Mouse (Mus musculus) limb, embryonic 15.5 days (tissue): ENCODE measurements around the gene Rpa2. TPM values are rescaled to one million over a fixed set of nuclear protein-coding genes. Genes with fewer than 3 reads are reported as not detected.
"Not testable (repeated sequence)": the region's sequence is repeated elsewhere in the genome, so short reads cannot be mapped to it uniquely, and the experiment has no call there.

Source experiments
- ATAC-seq: fragments of 200-750 bp; cut with Nextera tagmentation; 2 replicates; pipeline ENCODE4 v1.8.0; 2017; ENCODE audit warnings: low read depth, moderate TSS enrichment; ENCODE audit not compliant: insufficient number of reproducible peaks, low FRiP score, low TSS enrichment
- H3K27ac ChIP-seq: fragments of 300-500 bp; sonication (generic); 2 replicates; pipeline ENCODE4 v1.5.1; 2015; ENCODE audit warnings: moderate library complexity, mild to moderate bottlenecking, inconsistent platforms
- H3K27me3 ChIP-seq: fragments of 300-500 bp; sonication (generic); 2 replicates; pipeline ENCODE4 v1.6.1; 2015; ENCODE audit warnings: inconsistent platforms
- H3K36me3 ChIP-seq: fragments of 300-500 bp; sonication (generic); 2 replicates; pipeline ENCODE4 v1.6.1; 2015; ENCODE audit warnings: inconsistent platforms
- H3K4me1 ChIP-seq: fragments of 300-500 bp; sonication (generic); 2 replicates; pipeline ENCODE4 v1.6.1; 2015; ENCODE audit warnings: inconsistent platforms
- H3K4me2 ChIP-seq: fragments of 300-500 bp; sonication (generic); 2 replicates; pipeline ENCODE4 v1.6.1; 2015; ENCODE audit warnings: mild to moderate bottlenecking, inconsistent platforms
- H3K4me3 ChIP-seq: fragments of 300-500 bp; sonication (generic); 2 replicates; pipeline ENCODE4 v1.5.1; 2015; ENCODE audit warnings: mild to moderate bottlenecking, inconsistent platforms
- H3K9ac ChIP-seq: fragments of 300-500 bp; sonication (generic); 2 replicates; pipeline ENCODE4 v1.6.1; 2015; ENCODE audit warnings: inconsistent platforms
- H3K9me3 ChIP-seq: fragments of 300-500 bp; sonication (generic); 2 replicates; pipeline ENCODE4 v1.6.1; 2016; ENCODE audit warnings: inconsistent platforms
- WGBS: fragments of 180-500 bp; shearing (Covaris S2); methylation state at CpG from one replicate; pipeline ENCODE4 v1.1.7; 2015; 5-methylcytosine and 5-hydroxymethylcytosine counted together
- polyA plus RNA-seq: library from polyadenylated mRNA; unstranded; fragments of >200 nt; fragmentation: Nextera tagmentation; extraction: Ambion mirVana; gene quantifications from 2 replicates; pipeline ENCODE4 v1.2.1, GENCODE M21; 2015

Rpa2 gene
- polyA plus RNA-seq, 1 experiment from 2014 or later = 105 TPM

DNA sequence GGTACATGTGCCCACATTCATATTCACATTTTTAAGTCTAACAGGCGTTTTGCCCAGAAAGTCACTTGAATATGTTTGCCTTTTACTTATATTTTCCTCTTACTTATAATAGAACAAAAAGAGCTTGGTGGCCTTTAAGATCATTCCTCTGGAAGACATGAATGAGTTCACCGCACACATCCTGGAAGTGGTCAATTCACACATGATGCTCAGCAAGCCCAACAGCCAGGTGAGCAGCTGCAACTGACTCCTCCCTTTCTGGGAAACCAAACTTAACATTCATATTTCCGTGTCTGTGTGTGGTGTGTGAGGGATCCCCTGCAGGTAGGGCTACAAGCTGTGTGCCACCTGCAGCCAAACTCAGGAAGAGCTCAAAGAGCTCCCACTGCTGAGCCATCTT, 6.8 kb downstream of the Rpa2 start:
- Histone ChIP-seq H3K4me1 (no peaks in the 10 kb centered on the region), H3K4me3 (no peak overlapping the region), H3K36me3 (peaks cover 93% of the 10 kb centered on the region), H3K9me3 (no peaks in the 10 kb centered on the region), H3K9ac (no peak overlapping the region), H3K27ac (no peak overlapping the region), H3K27me3 (no peaks in the 10 kb centered on the region), H3K4me2 (no peak overlapping the region)
- 85% methylated on average over 3 of the region's 3 CpGs for WGBS
- ATAC-seq = no peak

GRCm38 (mm10) chr4:132776764-132777163, 8.6 kb downstream of the Rpa2 start:
- Histone ChIP-seq H3K9ac (no peak overlapping the region), H3K27ac (no peak overlapping the region), H3K9me3 (no peaks in the 10 kb centered on the region), H3K4me1 (no peaks in the 10 kb centered on the region), H3K4me2 (no peak overlapping the region), H3K4me3 (no peak overlapping the region), H3K36me3 (peaks cover 77% of the 10 kb centered on the region), H3K27me3 (no peaks in the 10 kb centered on the region)
- 83% methylated on average over 5 of the region's 5 CpGs for WGBS
- no peak for ATAC-seq

GRCm38 (mm10) chr4:132778562-132779201, 10.6 kb downstream of the Rpa2 start:
- peaks cover 58% of the 10 kb centered on the region for H3K36me3 ChIP-seq
- H3K4me2 ChIP-seq = no peak overlapping the region
- H3K4me3 ChIP-seq = no peak overlapping the region
- H3K9ac ChIP-seq = no peak overlapping the region
- H3K4me1 ChIP-seq = no peaks in the 10 kb centered on the region
- no peaks in the 10 kb centered on the region for H3K9me3 ChIP-seq
- no peaks in the 10 kb centered on the region for H3K27me3 ChIP-seq
- ATAC-seq = no peak
- WGBS = 89% methylated on average over 6 of the region's 6 CpGs
- H3K27ac ChIP-seq = no peak overlapping the region

DNA sequence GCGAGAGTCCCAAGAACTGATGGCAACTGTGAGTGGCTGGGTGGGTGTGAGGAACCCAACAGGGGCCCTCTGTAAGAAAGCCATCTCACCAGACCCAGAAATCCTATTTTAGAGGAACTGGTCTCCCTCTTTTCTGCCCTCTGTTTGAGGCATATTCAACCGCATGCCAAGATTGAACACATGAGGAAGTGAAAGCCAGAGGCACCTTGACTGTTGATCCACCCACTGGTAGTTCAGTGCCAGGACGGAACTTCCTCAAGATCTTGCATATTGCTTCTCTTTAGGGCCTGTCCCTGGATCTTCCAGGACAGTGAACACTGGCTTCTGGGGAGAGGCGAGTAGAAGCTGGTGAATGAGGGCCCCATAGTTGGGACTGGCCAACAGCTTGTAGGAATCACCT, 12.2 kb downstream of the Rpa2 start:
- no peak overlapping the region for H3K9ac ChIP-seq
- 82% methylated on average over 4 of the region's 4 CpGs for WGBS
- H3K4me3 ChIP-seq = no peak overlapping the region
- no peaks in the 10 kb centered on the region for H3K9me3 ChIP-seq
- H3K36me3 ChIP-seq = peaks cover 43% of the 10 kb centered on the region
- no peaks in the 10 kb centered on the region for H3K4me1 ChIP-seq
- no peak overlapping the region for H3K4me2 ChIP-seq
- H3K27me3 ChIP-seq = no peaks in the 10 kb centered on the region
- no peak for ATAC-seq
- no peak overlapping the region for H3K27ac ChIP-seq

GRCm38 (mm10) chr4:132783732-132784131, 15.6 kb downstream of the Rpa2 start:
- H3K4me1 ChIP-seq = no peaks in the 10 kb centered on the region
- no peaks in the 10 kb centered on the region for H3K9me3 ChIP-seq
- ATAC-seq = no peak
- no peak overlapping the region for H3K9ac ChIP-seq
- H3K27me3 ChIP-seq = no peaks in the 10 kb centered on the region
- peaks cover 9% of the 10 kb centered on the region for H3K36me3 ChIP-seq
- no peak overlapping the region for H3K27ac ChIP-seq
- no peak overlapping the region for H3K4me3 ChIP-seq
- no peak overlapping the region for H3K4me2 ChIP-seq
- 99% methylated on average over 2 of the region's 2 CpGs for WGBS

- Histone ChIP-seq H3K4me3 (no peak overlapping the region), H3K9me3 (no peaks in the 10 kb centered on the region), H3K4me1 (no peaks in the 10 kb centered on the region), H3K36me3 (no peaks in the 10 kb centered on the region), H3K27ac (no peak overlapping the region), H3K9ac (no peak overlapping the region), H3K4me2 (no peak overlapping the region), H3K27me3 (no peaks in the 10 kb centered on the region)
- 93% methylated on average over 13 of the region's 13 CpGs for WGBS
- no peak for ATAC-seq
Observed at GRCm38 (mm10) chr4:132785228-132785627, 17.1 kb downstream of the Rpa2 start.

DNA sequence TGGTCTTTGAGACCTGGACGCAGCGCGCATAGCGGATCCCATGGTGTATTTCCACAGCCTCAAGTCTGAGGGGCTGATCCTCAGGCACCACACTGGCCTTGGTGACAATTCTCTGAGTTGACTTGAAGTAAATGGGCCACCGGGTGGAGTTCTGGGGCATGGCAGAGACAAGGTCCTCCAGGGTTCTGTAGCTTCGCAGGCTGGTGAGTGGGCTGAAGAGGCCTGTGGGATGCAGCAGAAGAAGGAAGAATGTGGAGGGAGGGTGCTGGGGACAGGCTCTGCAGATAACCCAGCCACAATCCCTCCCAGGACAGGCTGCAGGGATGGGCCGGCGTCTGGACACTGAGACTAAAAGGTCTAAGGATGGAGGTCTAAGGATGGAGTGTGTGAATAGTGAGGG, 21.6 kb downstream of the Rpa2 start:
- H3K27ac ChIP-seq = no peak overlapping the region
- no peak overlapping the region for H3K4me2 ChIP-seq
- 83% methylated on average over 8 of the region's 8 CpGs for WGBS
- no peak overlapping the region for H3K9ac ChIP-seq
- peaks cover 9% of the 10 kb centered on the region for H3K27me3 ChIP-seq
- no peak for ATAC-seq
- H3K36me3 ChIP-seq = no peaks in the 10 kb centered on the region
- no peaks in the 10 kb centered on the region for H3K4me1 ChIP-seq
- H3K9me3 ChIP-seq = no peaks in the 10 kb centered on the region
- H3K4me3 ChIP-seq = no peak overlapping the region

GRCm38 (mm10) chr4:132793322-132794004, 25.3 kb downstream of the Rpa2 start:
- 82% methylated on average over 8 of the region's 9 CpGs for WGBS
- not testable (repeated sequence) for H3K4me3 ChIP-seq

GRCm38 (mm10) chr4:132794028-132794427, 25.9 kb downstream of the Rpa2 start:
- Histone ChIP-seq H3K4me3 (no peak overlapping the region), H3K9ac (no peak overlapping the region), H3K27me3 (peaks cover 20% of the 10 kb centered on the region), H3K4me1 (peaks cover 3% of the 10 kb centered on the region), H3K36me3 (no peaks in the 10 kb centered on the region), H3K9me3 (no peaks in the 10 kb centered on the region), H3K27ac (no peak overlapping the region), H3K4me2 (no peak overlapping the region)
- ATAC-seq = no peak
- 73% methylated on average over 9 of the region's 9 CpGs for WGBS

More at GRCm38 (mm10) chr4:132793322-132794004, 25.3 kb downstream of the Rpa2 start:
- not testable (repeated sequence) for H3K9me3 ChIP-seq, ATAC-seq, H3K4me1 ChIP-seq, H3K9ac ChIP-seq, H3K4me2 ChIP-seq, H3K36me3 ChIP-seq, H3K27ac ChIP-seq
- peaks cover 20% of the 10 kb centered on the region for H3K27me3 ChIP-seq

- Histone ChIP-seq H3K4me3 (no peak overlapping the region), H3K9ac (no peak overlapping the region), H3K27me3 (peaks cover 20% of the 10 kb centered on the region), H3K36me3 (no peaks in the 10 kb centered on the region), H3K4me2 (no peak overlapping the region), H3K9me3 (no peaks in the 10 kb centered on the region), H3K4me1 (peaks cover 3% of the 10 kb centered on the region), H3K27ac (no peak overlapping the region)
- 72% methylated on average over 8 of the region's 8 CpGs for WGBS
- no peak for ATAC-seq
Observed at GRCm38 (mm10) chr4:132794760-132795159, 26.6 kb downstream of the Rpa2 start.

GRCm38 (mm10) chr4:132795171-132795570, 27.0 kb downstream of the Rpa2 start:
- Histone ChIP-seq H3K9ac (no peak overlapping the region), H3K27ac (no peak overlapping the region), H3K36me3 (no peaks in the 10 kb centered on the region), H3K9me3 (no peaks in the 10 kb centered on the region), H3K27me3 (peaks cover 20% of the 10 kb centered on the region), H3K4me2 (no peak overlapping the region), H3K4me3 (no peak overlapping the region), H3K4me1 (peaks cover 3% of the 10 kb centered on the region)
- WGBS = 72% methylated on average over 7 of the region's 7 CpGs
- no peak for ATAC-seq

GRCm38 (mm10) chr4:132796196-132796886, 28.2 kb downstream of the Rpa2 start, which contains the start of gene Themis2:
TSS of gene Themis2 (minus strand) at chr4:132796387.
- Histone ChIP-seq H3K9ac (no peak within 1 kb of the TSS), H3K27ac (no peak within 1 kb of the TSS), H3K36me3 (no peaks in the 10 kb centered on the region), H3K4me3 (peak within 1 kb of the TSS; percentile 33), H3K9me3 (no peaks in the 10 kb centered on the region), H3K27me3 (peaks cover 20% of the 10 kb centered on the region), H3K4me2 (peak within 1 kb of the TSS; percentile 54), H3K4me1 (peaks cover 3% of the 10 kb centered on the region)
- no peak for ATAC-seq
- WGBS = 2% methylated on average over 21 of the region's 21 CpGs
